Mouse (Mus musculus) CH12.LX (cell line): ENCODE data around the gene Dlx2. TPM values are rescaled to one million over a fixed set of nuclear protein-coding genes. Genes with fewer than 3 reads are reported as not detected.

ENCODE experiments used
- DNase-seq: peaks from one replicate; pipeline ENCODE4 v3.0.0-alpha.2; 2013; ENCODE audit errors: extremely low read depth
- H3K27ac ChIP-seq: 2 replicates; pipeline ENCODE4 v1.5.1; 2012; ENCODE audit warnings: low read depth, mild to moderate bottlenecking, control low read depth, moderate library complexity; ENCODE audit not compliant: insufficient read depth
- H3K27me3 ChIP-seq: replicated peaks from 2 replicates; pipeline ENCODE3; 2012; ENCODE audit warnings: inconsistent platforms
- H3K36me3 ChIP-seq, 2 experiments: replicated peaks in 1 of 2; 2 replicates each; pipeline versions ENCODE3 to v1.6.1; 2012; ENCODE audit warnings: inconsistent platforms in 1 of 2, low read length in 1 of 2, mild to moderate bottlenecking in 1 of 2, mixed read lengths in 1 of 2, moderate library complexity in 1 of 2; ENCODE audit not compliant: control insufficient read depth in 1 of 2, insufficient read depth in 1 of 2
- H3K4me1 ChIP-seq, 2 experiments: 2 replicates each; pipeline ENCODE4 v1.6.1; 2012; ENCODE audit warnings: inconsistent platforms in 1 of 2, moderate library complexity in 1 of 2; ENCODE audit not compliant: insufficient read depth in 2 of 2, control insufficient read depth in 1 of 2
- H3K4me2 ChIP-seq: 2 replicates; pipeline ENCODE4 v1.6.1; 2012; ENCODE audit warnings: low read depth, mild to moderate bottlenecking, control low read depth; ENCODE audit not compliant: poor library complexity, insufficient read depth, severe bottlenecking
- H3K4me3 ChIP-seq, 3 experiments: fragments of 150-350 bp in 1 of 3; sonication (generic) in 1 of 3; replicated peaks in 1 of 3; 2 replicates each; pipeline versions ENCODE3 to v1.5.1; 2011 to 2012; ENCODE audit warnings: low read depth in 2 of 3, low read length in 2 of 3, mild to moderate bottlenecking in 2 of 3, moderate library complexity in 2 of 3, control low read depth in 1 of 3, improper control_type of control experiment in 1 of 3, inconsistent platforms in 1 of 3, mixed read lengths in 1 of 3; ENCODE audit not compliant: poor library complexity in 1 of 3
- H3K79me2 ChIP-seq: replicated peaks from 2 replicates; pipeline ENCODE4 v1.6.1; 2012; ENCODE audit warnings: mild to moderate bottlenecking, moderate library complexity; ENCODE audit not compliant: control insufficient read depth, poor library complexity, insufficient read depth, severe bottlenecking; ENCODE audit errors: extremely low read depth
- H3K9ac ChIP-seq: 2 replicates; pipeline ENCODE4 v1.6.1; 2012; ENCODE audit warnings: low read depth, mild to moderate bottlenecking, control low read depth, moderate library complexity; ENCODE audit not compliant: insufficient read depth
- H3K9me3 ChIP-seq: replicated peaks from 2 replicates; pipeline ENCODE3; 2012; ENCODE audit warnings: low read length, inconsistent platforms, mixed read lengths
- BHLHE40 ChIP-seq: IDR thresholded peaks from 2 replicates; pipeline ENCODE4 v1.6.1; 2011; ENCODE audit warnings: mild to moderate bottlenecking, low read depth, low read length, improper control_type of control experiment
- CHD2 ChIP-seq: IDR thresholded peaks from 2 replicates; pipeline ENCODE4 v1.6.1; 2011; ENCODE audit warnings: low read length, improper control_type of control experiment
- E2F4 ChIP-seq: IDR thresholded peaks from 2 replicates; pipeline ENCODE4 v1.6.1; 2011; ENCODE audit warnings: low read depth, low read length, improper control_type of control experiment; ENCODE audit not compliant: insufficient replicate concordance
- ELF1 ChIP-seq: IDR thresholded peaks from 2 replicates; pipeline ENCODE4 v1.6.1; 2014; ENCODE audit warnings: low read depth, mild to moderate bottlenecking, inconsistent platforms, low read length, improper control_type of control experiment
- EP300 ChIP-seq: IDR thresholded peaks from 2 replicates; pipeline ENCODE4 v1.6.1; 2011; ENCODE audit warnings: low read length, improper control_type of control experiment
- ETS1 ChIP-seq: conservative IDR thresholded peaks from 2 replicates; pipeline ENCODE4 v1.6.1; 2012; ENCODE audit warnings: low read depth, mild to moderate bottlenecking, inconsistent platforms, low read length, improper control_type of control experiment, moderate library complexity
- GABPA ChIP-seq: IDR thresholded peaks from 2 replicates; pipeline ENCODE4 v1.6.1; 2012; ENCODE audit warnings: low read depth, low read length, improper control_type of control experiment, inconsistent platforms; ENCODE audit not compliant: insufficient replicate concordance
- HCFC1 ChIP-seq: IDR thresholded peaks from 2 replicates; pipeline ENCODE4 v1.6.1; 2012; ENCODE audit warnings: low read depth, mild to moderate bottlenecking, inconsistent platforms, low read length, improper control_type of control experiment
- IRF4 ChIP-seq: IDR thresholded peaks from 2 replicates; pipeline ENCODE4 v1.6.1; 2014; ENCODE audit warnings: low read depth, mild to moderate bottlenecking, inconsistent platforms, low read length, improper control_type of control experiment
- JUN ChIP-seq: IDR thresholded peaks from 2 replicates; pipeline ENCODE4 v1.6.1; 2011; ENCODE audit warnings: low read depth, mild to moderate bottlenecking, low read length, improper control_type of control experiment, moderate library complexity; ENCODE audit not compliant: insufficient read depth
- JUND ChIP-seq: conservative IDR thresholded peaks from 2 replicates; pipeline ENCODE4 v1.6.1; 2011; ENCODE audit warnings: low read depth, low read length, improper control_type of control experiment
- KAT2A ChIP-seq: IDR thresholded peaks from 2 replicates; pipeline ENCODE4 v1.6.1; 2012; ENCODE audit warnings: low read length, improper control_type of control experiment, inconsistent platforms; ENCODE audit not compliant: insufficient replicate concordance
- MAZ ChIP-seq: IDR thresholded peaks from 2 replicates; pipeline ENCODE4 v1.6.1; 2012; ENCODE audit warnings: low read depth, mild to moderate bottlenecking, inconsistent platforms, low read length, improper control_type of control experiment, moderate library complexity
- NELFE ChIP-seq: IDR thresholded peaks from 2 replicates; pipeline ENCODE4 v1.6.1; 2011; ENCODE audit warnings: low read depth, low read length, improper control_type of control experiment
- POLR2A ChIP-seq: IDR thresholded peaks from 2 replicates; pipeline ENCODE4 v1.6.1; 2011; ENCODE audit warnings: low read depth, mild to moderate bottlenecking, improper control_type of control experiment, low read length
- POLR2AphosphoS2 ChIP-seq: IDR thresholded peaks from 2 replicates; pipeline ENCODE4 v1.6.1; 2011; ENCODE audit warnings: low read depth, low read length, improper control_type of control experiment
- RAD21 ChIP-seq: IDR thresholded peaks from 2 replicates; pipeline ENCODE4 v1.6.1; 2011; ENCODE audit warnings: low read depth, mild to moderate bottlenecking, low read length, improper control_type of control experiment, moderate library complexity
- SIN3A ChIP-seq: IDR thresholded peaks from 2 replicates; pipeline ENCODE4 v1.6.1; 2012; ENCODE audit warnings: low read length, improper control_type of control experiment, inconsistent platforms
- TBP ChIP-seq: conservative IDR thresholded peaks from 2 replicates; pipeline ENCODE4 v1.6.1; 2011; ENCODE audit warnings: low read depth, low read length, improper control_type of control experiment
- TCF12 ChIP-seq: IDR thresholded peaks from 2 replicates; pipeline ENCODE4 v1.6.1; 2014; ENCODE audit warnings: low read depth, mild to moderate bottlenecking, inconsistent platforms, low read length, improper control_type of control experiment
- USF1 ChIP-seq: IDR thresholded peaks from 2 replicates; pipeline ENCODE4 v1.6.1; 2014; ENCODE audit warnings: low read depth, mild to moderate bottlenecking, inconsistent platforms, low read length, improper control_type of control experiment
- USF2 ChIP-seq: conservative IDR thresholded peaks from 2 replicates; pipeline ENCODE4 v1.6.1; 2011; ENCODE audit warnings: low read depth, low read length, improper control_type of control experiment
- ZNF384 ChIP-seq: IDR thresholded peaks from 2 replicates; pipeline ENCODE4 v1.6.1; 2012; ENCODE audit warnings: low read depth, low read length, improper control_type of control experiment, inconsistent platforms
- dilution Hi-C: fragments of 300-500 bp; cut with MboI; formaldehyde crosslinking; loops from 2 replicates; pipeline ENCODE4 v1.14.3; 2020; ENCODE audit warnings: low sequenced_read_pairs; ENCODE audit not compliant: extremely low pct_unique_long_range_greater_than_20kb, extremely low pct_ligation_motif_present
- in situ Hi-C: fragments of 300-500 bp; cut with MboI; formaldehyde crosslinking; loops from 3 replicates; pipeline ENCODE4 v1.14.3; 2019; ENCODE audit warnings: low sequenced_read_pairs, low pct_ligation_motif_present, low pct_unique_long_range_greater_than_20kb, mixed read lengths
- polyA plus RNA-seq: library from polyadenylated mRNA; unstranded; fragments of >175 nt; gene quantifications from 2 replicates; pipeline ENCODE4 v1.2.1, GENCODE M21; 2012; ENCODE audit warnings: low read depth; ENCODE audit not compliant: insufficient read length
- total RNA-seq, 2 experiments: library from RNA; depleted of rRNA; stranded (reverse); fragments of 300-350 nt in 1 of 2; fragments of >200 nt in 1 of 2; gene quantifications; 2 replicates each; pipeline ENCODE4 v1.2.3; 2012 to 2014

Dlx2 gene
- total and polyA plus RNA-seq, 3 experiments, result not detected

GRCm38 (mm10) chr2:71522871-71523270 lies 23.7 kb downstream of the Dlx2 start:
- in situ Hi-C loops, result no loop called here
- H3K79me2 ChIP-seq, result no peaks in the 10 kb centered on the region
- no peak overlapping the region for H3K9ac ChIP-seq
- dilution Hi-C loops, result no loop called here
- no peak for DNase-seq
- no peak for TF ChIP-seq BHLHE40
- no peak for TF ChIP-seq GABPA
- no peak for TF ChIP-seq ETS1
- TF ChIP-seq EP300, result no peak
- TF ChIP-seq MAZ, result no peak
- no peak for TF ChIP-seq NELFE
- TF ChIP-seq USF2, result no peak
- TF ChIP-seq KAT2A, result no peak
- no peak for TF ChIP-seq RAD21
- TF ChIP-seq JUND, result no peak
- no peak for TF ChIP-seq JUN
- no peak for TF ChIP-seq ELF1
- TF ChIP-seq IRF4, result no peak
- no peak for TF ChIP-seq USF1
- TF ChIP-seq HCFC1, result no peak
- no peak for TF ChIP-seq E2F4
- no peak for TF ChIP-seq CHD2
- no peak for TF ChIP-seq POLR2AphosphoS2
- H3K27me3 ChIP-seq, result no peaks in the 10 kb centered on the region
- H3K4me3 ChIP-seq, result no peak overlapping the region
- H3K4me2 ChIP-seq, result no peak overlapping the region
- peaks cover 0 to 10% of the 10 kb centered on the region in 2 experiments; a peak in 2 of 4 replicates for H3K4me1 ChIP-seq
- no peaks in the 10 kb centered on the region for H3K9me3 ChIP-seq
- H3K27ac ChIP-seq, result no peak overlapping the region
- H3K36me3 ChIP-seq, result peaks cover 0 to 2% of the 10 kb centered on the region in 2 experiments

- in situ Hi-C loops (no loop called here), dilution Hi-C loops (no loop called here)
- Histone ChIP-seq H3K36me3 (peaks cover 0 to 6% of the 10 kb centered on the region in 2 experiments), H3K27ac (no peak overlapping the region), H3K9ac (no peak overlapping the region), H3K4me2 (no peak overlapping the region), H3K79me2 (no peaks in the 10 kb centered on the region), H3K27me3 (no peaks in the 10 kb centered on the region), H3K4me3 (no peak overlapping the region), H3K4me1 (peaks cover 0 to 1% of the 10 kb centered on the region in 2 experiments; a peak in 1 of 4 replicates), H3K9me3 (no peaks in the 10 kb centered on the region)
- TF ChIP-seq SIN3A (no peak), TBP (no peak), TCF12 (no peak), ZNF384 (no peak), MAZ (no peak), POLR2A (no peak), CHD2 (no peak), BHLHE40 (no peak), ETS1 (no peak)
- DNase-seq, result no peak
Observed at GRCm38 (mm10) chr2:71517466-71518099, 29.0 kb downstream of the Dlx2 start.
